Mouse (Mus musculus): ENCODE results near the gene Hao1.
A peak's percentile ranks its signal among the peaks of the same experiment; 100 is the strongest.

The Hao1 gene

DNA sequence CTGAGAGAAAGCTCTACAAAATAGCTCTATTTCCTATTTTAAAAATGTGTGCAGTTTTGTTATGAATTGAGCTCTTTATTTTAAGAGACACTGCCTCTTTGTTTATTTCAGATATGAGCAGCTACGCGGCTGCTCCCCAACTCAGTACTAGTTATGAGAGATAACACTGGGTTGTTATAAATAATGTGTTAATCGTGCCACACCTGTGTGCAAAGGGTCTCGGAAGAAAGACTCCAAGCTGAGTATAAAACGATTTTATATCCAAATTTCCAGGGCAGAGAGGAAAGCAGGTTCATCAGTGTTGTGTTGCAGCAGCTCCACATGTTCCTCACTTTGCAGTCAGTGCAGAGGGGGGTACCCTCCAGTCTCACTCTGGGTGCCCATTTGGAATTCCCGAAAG is 91.8 kb downstream of the Hao1 start:
- DNase-seq (ENCODE audit: low spot score in 2 of 2), result no peak

- no peak for DNase-seq (ENCODE audit: low spot score in 2 of 2)
These were observed 93.3 kb downstream of the Hao1 start for GRCm38 (mm10) chr2:134460831-134461230.

- DNase-seq (ENCODE audit: low spot score in 2 of 2), result peak in 1 of 2 experiments; percentile 10
These were observed 98.1 kb downstream of the Hao1 start for GRCm38 (mm10) chr2:134456065-134456505.

GRCm38 (mm10) chr2:134452748-134453147 is 101.4 kb downstream of the Hao1 start:
- DNase-seq (ENCODE audit: low spot score in 2 of 2), result no peak

DNA sequence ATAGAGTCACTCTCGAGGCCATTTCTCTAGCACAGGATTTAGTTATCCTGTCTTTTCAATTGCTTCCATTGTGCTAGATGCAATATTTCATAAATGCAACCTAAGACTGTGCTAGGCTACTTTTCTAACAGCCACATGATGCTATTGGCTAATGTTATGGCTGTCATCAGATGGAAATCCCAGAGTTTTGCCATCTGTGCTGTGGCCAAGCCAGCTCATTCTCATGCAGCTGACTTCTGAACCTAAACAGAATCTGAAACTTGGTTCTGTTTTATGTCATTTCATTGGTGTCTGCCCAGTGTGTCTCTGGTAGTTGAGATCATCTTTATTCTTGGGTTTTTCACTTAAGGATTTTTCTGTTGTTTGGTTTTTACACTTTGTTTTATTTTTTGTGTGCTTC is 103.2 kb downstream of the Hao1 start:
- DNase-seq (ENCODE audit: low spot score in 2 of 2), result no peak

Data from frontal cortex, postnatal 10 days (tissue).